Mouse (Mus musculus) gastrocnemius, postnatal 36 days (tissue): ENCODE measurements around the gene Iqschfp. TPM values are rescaled to one million over a fixed set of nuclear protein-coding genes. Genes with fewer than 3 reads are reported as not detected.

Experiments used
- DNase-seq, 2 experiments: peaks; one replicate each; pipeline ENCODE4 v3.0.0; 2022
- intact Hi-C: fragments of 180-260 bp; cut with DNase I; formaldehyde crosslinking; loops from one replicate; pipeline ENCODE4 v1.15.1; 2025
- total RNA-seq, 2 experiments: library from RNA; stranded (reverse); gene quantifications; 2 replicates each; pipeline ENCODE4 v1.2.3; 2021

The Iqschfp gene
- total RNA-seq, 2 experiments from 2014 or later, result not detected

GRCm38 (mm10) chr3:68615042-68615810 lies 723.2 kb downstream of the Iqschfp start:
- intact Hi-C loops, result loop anchor here (10.0 kb wide), 1 partner anchor 100 kb away; no protein-coding TSS in a partner anchor
- no peak for DNase-seq

DNA sequence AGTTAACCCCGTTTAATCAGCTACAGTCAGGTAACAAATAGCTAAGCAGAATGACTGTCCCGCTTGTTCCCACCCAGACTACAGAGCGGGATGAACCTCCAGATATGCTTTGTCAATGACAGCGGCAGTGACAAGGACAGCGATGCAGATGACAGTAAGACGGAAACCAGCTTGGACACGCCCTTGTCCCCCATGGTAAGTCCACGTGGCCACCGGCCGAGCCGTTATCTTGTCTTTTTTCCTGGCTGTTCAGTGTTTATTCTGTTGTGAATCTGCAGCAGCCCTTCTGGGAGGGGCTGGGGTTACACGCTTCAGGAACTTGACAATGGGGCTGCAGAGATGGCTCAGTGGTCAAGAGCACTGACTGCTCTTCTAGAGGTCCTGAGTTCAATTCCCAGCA lies 724.3 kb downstream of the Iqschfp start:
- DNase-seq, result no peak
- intact Hi-C loops, result loop anchor here (10.0 kb wide), 1 partner anchor 98 kb away; no protein-coding TSS in a partner anchor

- intact Hi-C loops, result loop anchor here (10.0 kb wide), 1 partner anchor 97 kb away; no protein-coding TSS in a partner anchor
- no peak for DNase-seq
Observed at GRCm38 (mm10) chr3:68617708-68618107, 725.7 kb downstream of the Iqschfp start.

DNA sequence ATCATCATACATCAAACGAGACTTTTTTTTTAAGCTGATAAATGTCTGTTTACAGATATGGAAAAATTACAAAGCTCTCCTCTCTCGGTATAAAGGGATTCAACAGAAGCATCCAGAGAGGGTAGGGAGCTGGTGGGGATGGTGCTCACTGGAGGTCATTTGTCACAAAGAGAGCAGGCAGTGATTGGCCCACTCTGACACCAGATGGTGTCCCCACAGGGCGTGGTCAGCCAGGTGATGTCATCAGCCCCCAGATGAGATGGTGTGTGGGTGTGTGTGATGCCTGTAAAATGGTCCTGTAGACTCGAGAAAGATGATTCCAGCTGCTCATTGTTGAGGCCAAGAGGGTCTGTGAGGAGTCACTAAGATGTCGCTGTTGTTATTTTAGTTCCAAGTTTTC lies 727.1 kb downstream of the Iqschfp start:
- no peak for DNase-seq
- intact Hi-C loops, result loop anchor here (10.0 kb wide), 1 partner anchor 96 kb away; no protein-coding TSS in a partner anchor

GRCm38 (mm10) chr3:68621971-68622370 lies 729.9 kb downstream of the Iqschfp start:
- intact Hi-C loops, result loop anchor here (10.0 kb wide), 1 partner anchor 333 kb away; no protein-coding TSS in a partner anchor
- no peak for DNase-seq

DNA sequence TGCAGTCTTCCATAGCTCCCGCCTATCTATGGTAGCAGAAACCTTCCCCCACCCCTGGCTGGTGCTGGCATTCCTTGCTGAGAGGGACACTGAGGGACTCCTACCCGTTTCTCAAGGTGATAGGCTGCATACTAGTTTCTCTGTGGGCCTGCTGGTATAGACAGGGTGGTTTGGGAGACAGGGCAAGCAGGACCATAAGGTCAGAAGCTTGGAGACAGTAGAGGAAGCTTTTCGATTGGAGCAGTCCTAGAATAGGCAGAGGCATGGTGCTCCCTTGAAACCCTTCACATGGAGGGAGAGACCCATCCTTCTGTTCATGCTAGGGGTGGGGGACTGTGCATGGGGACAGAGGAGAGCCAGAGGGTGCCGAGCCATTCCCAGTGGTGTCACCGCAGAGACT lies 731.0 kb downstream of the Iqschfp start:
- intact Hi-C loops, result loop anchor here (10.0 kb wide), 1 partner anchor 332 kb away; no protein-coding TSS in a partner anchor
- DNase-seq, result no peak

DNA sequence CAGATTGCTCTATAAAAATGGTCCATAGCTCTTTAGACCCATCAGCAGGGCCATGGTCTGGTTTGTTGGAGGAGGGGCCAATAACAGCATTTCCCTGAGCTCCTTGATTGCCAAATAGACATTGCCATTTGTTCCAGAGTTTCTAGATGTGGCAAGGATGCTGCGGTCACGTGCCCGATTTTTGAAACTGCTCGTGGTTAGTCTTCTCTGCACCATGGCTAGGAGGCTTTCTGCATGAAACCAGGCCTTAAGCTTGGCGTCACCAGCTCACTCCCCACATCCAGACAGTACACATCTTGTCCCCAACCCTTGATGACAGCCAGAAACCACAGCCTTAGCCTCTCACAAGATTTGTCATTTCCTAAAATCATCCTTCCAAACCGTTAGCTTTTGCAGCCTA lies 732.4 kb downstream of the Iqschfp start:
- intact Hi-C loops, result loop anchor here (10.0 kb wide), 1 partner anchor 330 kb away; no protein-coding TSS in a partner anchor
- DNase-seq, result no peak

DNA sequence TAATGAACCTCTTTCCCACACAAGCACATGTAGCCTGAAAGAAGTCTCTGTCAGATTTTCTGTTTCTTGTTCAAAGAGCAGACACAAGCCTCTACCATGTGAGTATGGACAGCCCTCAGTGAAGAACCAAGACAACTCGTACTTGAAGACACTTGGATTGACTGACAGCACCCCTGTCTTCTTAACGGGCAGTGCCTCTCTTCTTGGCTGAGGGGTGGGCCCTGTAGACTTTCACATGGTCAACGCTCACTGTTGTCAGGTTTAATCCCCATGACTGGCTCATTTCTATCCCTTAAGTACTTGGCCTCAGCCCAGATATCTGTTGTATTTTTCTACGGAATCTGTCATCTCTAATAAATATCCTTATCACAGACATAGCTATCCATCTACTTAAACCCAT lies 738.2 kb downstream of the Iqschfp start:
- no peak for DNase-seq
- intact Hi-C loops, result no loop called here

DNA sequence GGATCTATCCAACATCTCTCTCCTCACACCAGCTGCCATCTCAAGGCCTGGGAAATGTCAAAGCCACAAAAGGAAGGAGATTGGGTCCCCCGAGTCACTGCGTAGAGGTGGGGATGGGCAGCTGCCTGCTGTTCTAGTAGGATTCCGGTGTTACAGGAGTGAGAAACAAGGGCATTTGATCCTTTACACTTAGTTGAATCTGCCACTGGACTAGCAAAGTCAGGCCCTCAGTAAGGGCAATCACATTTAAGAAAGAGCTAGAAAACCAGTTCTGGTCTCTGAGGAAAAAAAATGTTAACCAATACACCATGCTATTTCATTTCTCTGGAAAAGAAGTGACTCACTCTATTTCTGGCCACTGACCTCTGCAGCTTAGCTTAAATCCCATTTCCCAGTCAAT lies 738.8 kb downstream of the Iqschfp start:
- intact Hi-C loops, result no loop called here
- DNase-seq, result no peak

- intact Hi-C loops, result no loop called here
- DNase-seq, result no peak
Observed at GRCm38 (mm10) chr3:68632714-68633113, 740.7 kb downstream of the Iqschfp start.

- intact Hi-C loops, result no loop called here
- no peak for DNase-seq
Observed at GRCm38 (mm10) chr3:68633577-68633976, 741.5 kb downstream of the Iqschfp start.

GRCm38 (mm10) chr3:68637960-68638359 lies 745.9 kb downstream of the Iqschfp start:
- no peak for DNase-seq
- intact Hi-C loops, result no loop called here

GRCm38 (mm10) chr3:68638703-68639102 lies 746.7 kb downstream of the Iqschfp start:
- no peak for DNase-seq
- intact Hi-C loops, result no loop called here

- intact Hi-C loops, result no loop called here
Observed at GRCm38 (mm10) chr3:68642935-68643334, 750.9 kb downstream of the Iqschfp start.

GRCm38 (mm10) chr3:68646387-68647130 lies 754.5 kb downstream of the Iqschfp start:
- intact Hi-C loops, result loop anchor here (2.0 to 5.0 kb wide), 2 partner anchors 51 to 62 kb away; no protein-coding TSS in a partner anchor

More at GRCm38 (mm10) chr3:68642935-68643334, 750.9 kb downstream of the Iqschfp start:
- DNase-seq, result no peak

GRCm38 (mm10) chr3:68647282-68647681 lies 755.2 kb downstream of the Iqschfp start:
- intact Hi-C loops, result loop anchor here (2.0 to 5.0 kb wide), 2 partner anchors 50 to 62 kb away; no protein-coding TSS in a partner anchor
- no peak for DNase-seq

More at GRCm38 (mm10) chr3:68646387-68647130, 754.5 kb downstream of the Iqschfp start:
- DNase-seq, result no peak

DNA sequence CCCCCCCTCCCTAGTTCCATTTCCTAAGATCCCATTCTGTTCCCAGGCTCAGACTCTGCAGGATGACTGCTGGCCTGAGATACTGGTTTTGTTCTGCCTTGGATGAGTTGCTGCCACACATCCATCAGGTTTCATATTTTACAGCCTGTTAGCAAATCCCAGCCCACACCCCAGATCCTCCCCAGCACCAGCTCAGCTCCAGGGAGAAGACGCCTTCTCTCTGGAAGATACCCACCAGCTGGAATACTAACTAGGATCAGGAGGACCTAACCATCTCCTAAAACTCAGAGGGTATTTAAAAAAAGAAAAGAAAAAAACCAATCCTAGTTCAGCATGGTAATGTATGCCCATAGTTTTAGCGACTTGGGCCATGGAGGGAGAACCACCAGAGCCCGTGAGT lies 758.2 kb downstream of the Iqschfp start:
- no peak for DNase-seq
- intact Hi-C loops, result no loop called here

- no peak for DNase-seq
- intact Hi-C loops, result loop anchor here (2.0 kb wide), 1 partner anchor 18 kb away; no protein-coding TSS in a partner anchor
Observed at GRCm38 (mm10) chr3:68656607-68657352, 764.7 kb downstream of the Iqschfp start.

DNA sequence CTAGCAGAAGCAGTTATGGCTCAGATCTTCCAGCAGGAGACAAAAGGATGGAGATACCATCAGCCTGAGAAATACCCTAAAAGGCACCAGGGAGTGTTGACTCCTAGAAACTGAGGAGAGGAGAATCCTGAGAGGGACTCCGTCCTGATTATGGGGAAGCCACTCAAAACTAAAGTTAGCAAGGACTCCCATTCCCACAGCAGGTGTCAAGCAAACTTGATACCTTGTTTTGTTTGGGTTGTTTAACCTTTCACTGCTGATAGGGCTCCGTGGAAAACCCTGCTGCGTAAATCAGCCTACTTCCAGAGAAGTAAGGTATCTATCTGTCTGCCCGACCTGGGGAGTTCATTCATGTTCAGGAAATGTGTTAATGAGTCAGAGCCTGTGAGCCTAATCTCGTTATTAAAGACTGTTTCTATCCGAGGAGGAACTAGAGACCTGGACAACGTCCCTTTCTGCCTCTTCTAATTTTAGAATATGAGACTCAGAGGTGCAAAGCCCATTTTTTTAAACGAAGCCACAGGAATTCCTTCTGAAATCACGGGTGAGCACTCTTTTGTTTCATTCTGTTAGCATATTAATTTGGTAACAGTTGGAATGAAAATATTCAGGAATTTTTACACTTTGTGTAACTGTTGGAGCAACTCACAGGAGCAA lies 765.7 kb downstream of the Iqschfp start:
- DNase-seq, result no peak
- intact Hi-C loops, result loop anchor here (2.0 kb wide), 1 partner anchor 17 kb away; no protein-coding TSS in a partner anchor

DNA sequence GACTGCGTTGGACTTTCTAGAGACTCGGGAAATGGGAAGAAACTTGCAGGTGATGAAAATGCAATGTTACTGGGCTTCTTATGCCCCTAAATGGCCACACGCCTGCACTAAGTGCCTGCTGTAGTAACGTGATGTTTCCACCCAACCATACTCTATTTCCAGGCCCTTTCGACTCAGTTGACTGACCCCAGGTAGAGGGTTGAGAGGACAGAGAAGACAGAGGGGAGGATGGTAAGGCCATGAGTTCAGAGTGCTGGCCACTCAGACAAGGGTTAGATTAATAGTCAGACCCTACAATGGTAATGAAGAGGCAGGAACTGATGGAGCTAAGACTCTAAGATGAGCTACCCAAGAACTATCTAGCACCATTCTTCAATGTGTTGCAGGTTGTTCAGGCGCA lies 768.0 kb downstream of the Iqschfp start:
- no peak for DNase-seq
- intact Hi-C loops, result no loop called here
